Mouse (Mus musculus) ES-E14 (cell line): ENCODE data around the gene B4galt2.

ENCODE experiments used
- HCFC1 ChIP-seq: IDR thresholded peaks from 2 replicates; pipeline ENCODE4 v1.6.1; 2012; ENCODE audit warnings: low read length, inconsistent platforms, borderline replicate concordance; ENCODE audit not compliant: insufficient read depth
- MAFK ChIP-seq: IDR thresholded peaks from 2 replicates; pipeline ENCODE4 v1.6.1; 2014; ENCODE audit warnings: mild to moderate bottlenecking, low read depth, low read length, inconsistent platforms; ENCODE audit not compliant: insufficient read depth

DNA sequence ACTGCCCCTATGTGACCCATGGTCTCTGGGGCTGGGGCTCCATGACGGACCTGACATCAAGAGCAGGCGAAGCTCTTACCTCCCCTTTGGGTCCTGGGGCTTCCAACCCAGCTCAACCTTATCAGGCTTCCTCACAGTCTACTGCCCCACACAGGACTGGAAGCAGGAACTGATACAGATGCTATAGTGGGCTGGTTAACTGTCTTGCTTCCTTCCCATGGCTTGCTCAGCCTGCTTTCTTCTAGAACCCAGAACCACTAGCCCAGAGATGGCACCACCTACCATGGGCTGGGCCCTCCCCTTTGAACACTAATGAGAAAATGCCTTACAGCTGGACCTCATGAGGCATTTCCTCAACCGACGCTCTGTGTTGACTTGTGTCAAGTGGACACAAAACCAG, 34.1 kb upstream of the B4galt2 start:
- TF ChIP-seq HCFC1 (no peak), MAFK (no peak)
